Mouse (Mus musculus): ENCODE measurements at regions not wholly inside any gene's neighbourhood (a gene's known extent, or its start where the extent isn't known, plus 50 kb on each side); places are given as distances from the start of the nearest gene placed in this dataset.
A peak's percentile ranks its signal among the peaks of the same experiment; 100 is the strongest.

GRCm38 (mm10) chr15:67434284-67434683 is 933.6 kb upstream of the Lrrc6 start:
- peak; percentile 3 for DNase-seq

GRCm38 (mm10) chr15:67423922-67424321 is 923.2 kb upstream of the Lrrc6 start:
- DNase-seq, result no peak

GRCm38 (mm10) chr15:67422277-67422953 is 921.7 kb upstream of the Lrrc6 start:
- DNase-seq, result no peak

GRCm38 (mm10) chr15:67420776-67421175 is 920.1 kb upstream of the Lrrc6 start:
- DNase-seq, result no peak

DNA sequence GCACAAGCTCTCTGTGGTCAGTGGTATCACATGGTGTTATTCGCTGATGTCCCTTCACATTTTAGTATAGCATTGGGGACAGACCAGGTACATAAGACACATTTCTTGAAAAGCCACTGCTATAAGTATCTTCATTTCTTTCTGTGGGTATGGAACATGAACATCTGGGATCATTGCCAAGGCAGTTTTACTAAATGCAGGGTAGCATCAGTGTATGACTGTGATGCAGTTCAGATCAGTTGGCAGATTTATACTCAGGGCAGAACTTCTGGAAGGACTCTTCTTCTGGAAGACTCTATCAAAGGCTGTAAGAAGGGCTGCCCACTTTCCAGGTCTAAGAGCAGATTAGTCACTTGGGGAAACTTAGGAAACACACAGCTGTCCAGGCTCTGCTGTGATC is 919.0 kb upstream of the Lrrc6 start:
- no peak for DNase-seq

GRCm38 (mm10) chr15:67417742-67418163 is 917.0 kb upstream of the Lrrc6 start:
- no peak for DNase-seq

DNA sequence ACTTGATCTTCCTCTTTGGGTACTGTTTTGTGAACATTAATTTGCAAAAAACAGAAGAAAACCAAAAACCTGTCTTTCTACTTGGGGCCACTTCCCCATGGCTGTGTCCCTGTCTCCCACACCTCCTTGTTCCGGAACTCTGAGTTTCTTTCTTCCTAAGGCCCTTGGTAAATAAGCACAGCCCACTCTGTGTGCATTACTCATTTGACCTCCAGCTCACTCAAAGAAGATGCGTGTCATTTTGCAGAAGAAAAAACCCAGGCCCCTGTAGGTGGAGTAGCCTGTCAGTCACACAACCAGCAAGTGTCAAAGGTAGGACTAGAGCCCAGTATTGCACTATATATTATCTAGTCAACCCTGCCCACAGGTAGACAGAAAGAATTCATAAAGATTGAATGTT is 915.1 kb upstream of the Lrrc6 start:
- no peak for DNase-seq

DNA sequence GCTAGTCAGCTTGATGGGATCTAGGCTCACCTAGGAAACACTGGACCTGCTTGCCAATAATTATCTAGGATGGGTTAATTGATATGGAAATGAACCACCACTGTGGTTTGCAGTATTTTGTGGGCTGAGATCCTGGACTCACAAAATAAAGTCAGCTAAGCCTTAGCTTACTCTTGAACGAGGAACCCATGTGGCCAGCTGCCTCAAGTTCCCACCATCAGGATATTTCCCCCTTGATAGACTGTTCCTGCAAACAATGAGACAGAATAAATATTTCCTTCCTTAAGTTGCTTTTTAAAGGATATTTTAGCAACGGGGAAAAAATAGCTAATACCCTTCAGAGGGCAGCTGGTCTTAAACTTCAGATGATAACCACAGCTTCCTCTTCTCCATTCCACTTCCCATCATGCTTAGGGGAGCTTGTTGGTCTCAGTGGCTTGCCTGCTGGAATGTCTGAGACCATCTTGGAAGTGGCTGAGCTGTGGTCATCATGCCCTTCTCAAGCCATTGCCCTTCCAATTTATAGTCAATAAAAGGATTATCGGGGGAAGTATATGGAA is 913.7 kb upstream of the Lrrc6 start:
- DNase-seq, result no peak

- no peak for DNase-seq
Observed at GRCm38 (mm10) chr15:67413581-67413980, 912.9 kb upstream of the Lrrc6 start.

DNA sequence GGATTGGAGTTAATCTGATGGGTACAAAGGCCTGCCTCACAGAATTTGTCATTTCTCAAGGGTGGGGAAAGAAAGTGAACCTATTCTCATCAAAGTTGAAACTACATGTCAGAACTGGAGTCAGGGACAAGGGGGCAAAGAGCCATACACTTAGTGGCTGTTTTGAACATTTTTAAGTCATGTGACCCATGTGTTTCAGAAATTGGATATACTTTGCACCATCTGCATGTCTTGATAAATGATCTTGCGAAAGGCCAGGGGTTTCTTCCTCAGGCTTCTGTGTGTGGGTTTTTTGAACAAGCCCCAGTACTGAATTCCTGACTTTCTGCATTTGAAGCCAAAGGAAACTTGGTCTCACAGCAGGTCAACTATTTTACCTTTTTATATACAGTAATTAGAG is 911.7 kb upstream of the Lrrc6 start:
- DNase-seq, result no peak

GRCm38 (mm10) chr15:67411657-67412056 is 910.9 kb upstream of the Lrrc6 start:
- no peak for DNase-seq

- no peak for DNase-seq
Observed at GRCm38 (mm10) chr15:67410012-67410411, 909.3 kb upstream of the Lrrc6 start.

DNA sequence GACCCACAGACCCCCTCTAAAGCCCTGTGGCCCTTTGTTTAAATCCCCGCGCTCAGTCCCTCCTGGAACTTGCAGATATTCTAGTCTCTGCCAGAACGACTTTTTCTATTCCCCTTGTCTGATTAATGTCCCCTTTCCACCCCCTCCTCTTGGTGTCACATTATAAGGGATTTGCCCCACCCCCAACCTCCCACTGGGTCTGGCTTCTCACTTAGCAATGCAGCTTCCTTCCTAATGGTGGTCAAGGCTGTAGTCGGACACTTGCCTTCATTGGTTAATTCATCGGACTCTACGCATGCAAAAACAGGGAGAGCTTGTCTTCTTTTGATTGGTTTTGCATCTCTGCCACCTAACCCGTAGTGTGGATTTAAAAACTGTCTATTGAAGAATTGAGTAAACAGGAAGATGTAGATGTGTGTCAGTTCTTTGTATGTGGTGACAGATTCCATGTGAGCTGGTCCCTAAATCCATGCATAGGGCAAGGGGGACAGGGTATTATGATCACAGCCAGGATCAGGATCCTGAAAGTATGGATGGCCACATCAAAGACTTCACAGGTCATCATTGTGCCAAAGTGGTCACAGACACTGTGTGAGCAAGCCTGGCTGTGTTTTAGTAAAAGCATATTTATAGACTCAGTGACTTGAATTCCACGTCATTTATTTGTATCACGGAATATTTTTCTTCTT is 908.3 kb upstream of the Lrrc6 start:
- DNase-seq, result no peak

- DNase-seq, result no peak
Observed at GRCm38 (mm10) chr15:67407244-67407643, 906.5 kb upstream of the Lrrc6 start.

- DNase-seq, result no peak
Observed at GRCm38 (mm10) chr15:67405523-67405922, 904.8 kb upstream of the Lrrc6 start.

GRCm38 (mm10) chr15:67405011-67405410 is 904.3 kb upstream of the Lrrc6 start:
- DNase-seq, result no peak

DNA sequence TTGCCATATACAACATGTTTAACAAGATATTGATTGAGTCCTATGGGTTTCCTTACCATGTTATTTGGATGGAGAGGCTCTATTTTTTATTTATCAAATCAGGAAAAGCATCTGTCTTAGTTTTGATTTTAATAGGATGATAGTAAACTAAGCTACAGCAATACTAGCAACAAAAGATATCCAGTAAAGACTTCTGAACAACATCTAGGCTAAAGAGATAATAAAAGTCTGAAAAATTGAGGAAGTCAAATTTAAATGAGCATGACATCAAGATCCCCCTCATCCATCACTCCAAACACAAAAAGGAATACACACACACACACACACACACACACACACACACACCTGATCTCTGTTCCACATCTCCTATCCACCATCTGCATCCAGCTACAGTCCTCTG is 901.6 kb upstream of the Lrrc6 start:
- no peak for DNase-seq

GRCm38 (mm10) chr15:67397269-67397668 is 896.6 kb upstream of the Lrrc6 start:
- DNase-seq, result no peak

DNA sequence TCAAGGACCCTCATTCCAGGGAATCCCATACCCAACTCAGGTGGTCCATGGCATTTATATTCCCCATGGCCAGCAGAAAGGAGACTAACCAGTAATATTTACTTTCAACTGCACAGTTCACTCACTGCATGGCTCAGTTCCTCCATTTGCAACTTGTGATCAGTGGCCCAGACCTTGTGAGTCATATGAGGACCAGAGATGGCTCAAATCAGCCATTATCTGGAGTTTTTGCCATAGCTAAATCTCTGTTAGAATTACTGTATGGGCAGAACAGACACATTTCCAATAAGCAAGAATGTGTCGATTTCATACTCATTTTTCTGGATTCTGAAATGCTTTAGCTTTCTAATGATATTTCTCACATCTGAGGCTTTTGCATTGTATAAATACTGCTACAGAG is 894.4 kb upstream of the Lrrc6 start:
- no peak for DNase-seq

- DNase-seq, result no peak
Observed at GRCm38 (mm10) chr15:67391918-67392317, 891.2 kb upstream of the Lrrc6 start.

- no peak for DNase-seq
Observed at GRCm38 (mm10) chr15:67388514-67388913, 887.8 kb upstream of the Lrrc6 start.

DNA sequence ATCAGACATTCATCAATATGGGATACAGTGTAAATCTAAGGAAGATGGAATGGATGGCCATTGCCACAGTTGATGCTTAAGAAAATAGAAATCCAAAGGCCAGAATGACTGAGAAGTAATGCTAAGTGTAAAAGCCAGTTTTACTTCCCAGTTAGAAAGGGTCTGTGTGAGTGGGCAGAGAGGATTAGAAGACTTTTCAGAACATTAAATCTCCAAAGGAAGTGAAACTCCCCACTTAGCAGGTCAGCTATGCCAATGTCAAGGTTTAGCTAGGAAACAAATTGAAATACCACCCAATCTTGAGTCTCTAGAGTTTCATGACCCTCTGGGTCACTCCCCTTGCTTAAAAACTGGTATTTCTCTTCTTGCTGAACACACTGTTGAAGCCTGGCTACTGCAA is 886.2 kb upstream of the Lrrc6 start:
- no peak for DNase-seq

- no peak for DNase-seq
Observed at GRCm38 (mm10) chr15:67373599-67373998, 872.9 kb upstream of the Lrrc6 start.

DNA sequence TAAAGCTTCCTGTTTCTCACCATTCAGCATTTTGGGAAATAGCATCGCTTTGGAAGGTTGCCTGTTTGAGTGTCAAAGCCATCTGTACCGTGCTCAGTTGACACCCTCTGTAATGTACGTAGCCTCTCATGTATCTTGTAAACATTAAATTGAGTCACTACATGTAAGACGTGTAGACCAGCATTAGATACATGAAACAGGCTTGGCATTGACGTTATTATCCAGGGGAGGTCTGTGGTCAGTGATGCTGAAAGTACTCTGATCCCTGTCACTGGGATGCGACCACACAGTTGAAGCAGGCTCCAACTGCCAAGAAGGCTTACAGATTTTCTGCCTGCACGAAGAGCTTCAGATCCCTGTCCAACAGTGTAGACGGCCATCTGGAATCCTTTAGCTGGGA is 872.3 kb upstream of the Lrrc6 start:
- DNase-seq, result no peak
